Mouse (Mus musculus) liver, postnatal 0 days (tissue): ENCODE results near the gene Ppif. TPM values are rescaled to one million over a fixed set of nuclear protein-coding genes. Genes with fewer than 3 reads are reported as not detected.

Experiments used
- ATAC-seq: fragments of 200-750 bp; cut with Nextera tagmentation; 2 replicates; pipeline ENCODE4 v1.8.0; 2017; ENCODE audit warnings: mild to moderate bottlenecking, moderate library complexity
- DNase-seq: peaks from one replicate; pipeline ENCODE4 v3.0.0-alpha.2; 2016
- H3K27ac ChIP-seq: fragments of 300-500 bp; sonication (generic); 2 replicates; pipeline ENCODE4 v1.5.1; 2014; ENCODE audit warnings: antibody characterized with exemption, moderate library complexity, mild to moderate bottlenecking, low read depth
- H3K27me3 ChIP-seq: fragments of 300-500 bp; sonication (generic); 2 replicates; pipeline ENCODE4 v1.6.1; 2014; ENCODE audit warnings: low read length, control low read depth, mixed read lengths; ENCODE audit not compliant: insufficient read depth
- H3K36me3 ChIP-seq: fragments of 300-500 bp; sonication (generic); replicated peaks from 2 replicates; pipeline ENCODE4 v1.6.1; 2014; ENCODE audit warnings: mild to moderate bottlenecking, control low read depth, low read length, moderate library complexity, mixed read lengths; ENCODE audit not compliant: insufficient read depth
- H3K4me1 ChIP-seq: fragments of 300-500 bp; sonication (generic); 2 replicates; pipeline ENCODE4 v1.6.1; 2014; ENCODE audit warnings: antibody characterized with exemption, mild to moderate bottlenecking, control low read depth; ENCODE audit not compliant: insufficient read depth
- H3K4me2 ChIP-seq: fragments of 300-500 bp; sonication (generic); 2 replicates; pipeline ENCODE4 v1.6.1; 2014; ENCODE audit warnings: low read depth, mild to moderate bottlenecking, low read length, moderate library complexity, mixed read lengths
- H3K4me3 ChIP-seq: fragments of 300-500 bp; sonication (generic); 2 replicates; pipeline ENCODE4 v1.5.1; 2014; ENCODE audit warnings: low read depth, low read length
- H3K9ac ChIP-seq: fragments of 300-500 bp; sonication (generic); replicated peaks from 2 replicates; pipeline ENCODE4 v1.6.1; 2014; ENCODE audit warnings: mild to moderate bottlenecking, moderate library complexity
- H3K9me3 ChIP-seq: fragments of 300-500 bp; sonication (generic); 2 replicates; pipeline ENCODE4 v1.6.1; 2016; ENCODE audit warnings: mild to moderate bottlenecking, control low read depth, low read length, mixed read lengths
- CTCF ChIP-seq: sonication (generic); IDR thresholded peaks from 2 replicates; pipeline ENCODE4 v1.5.1; 2016; ENCODE audit warnings: antibody characterized with exemption, low read depth
- EP300 ChIP-seq: IDR thresholded peaks from 2 replicates; pipeline ENCODE4 v1.6.1; 2016; ENCODE audit warnings: antibody characterized with exemption, low read depth, mild to moderate bottlenecking
- WGBS: fragments of 180-500 bp; shearing (Covaris S2); extraction: QIAGEN DNeasy Blood & Tissue Kit; methylation state at CpG from one replicate; pipeline ENCODE4 v1.1.7; 2014; ENCODE audit not compliant: insufficient replicate concordance; 5-methylcytosine and 5-hydroxymethylcytosine counted together
- polyA plus RNA-seq: library from polyadenylated mRNA; unstranded; fragments of >200 nt; fragmentation: Nextera tagmentation; extraction: Ambion mirVana; gene quantifications from 2 replicates; pipeline ENCODE4 v1.2.1, GENCODE M21; 2015

Gene Ppif
- polyA plus RNA-seq, 1 experiment from 2014 or later = 36.0 TPM

- peaks cover 15% of the 10 kb centered on the region for H3K36me3 ChIP-seq
- H3K27ac ChIP-seq = peak overlapping the region; percentile 83
- no peak for DNase-seq
- no peak for ATAC-seq
- H3K4me1 ChIP-seq = peaks cover 43% of the 10 kb centered on the region
- H3K4me3 ChIP-seq = no peak overlapping the region
- H3K9ac ChIP-seq = no peak overlapping the region
- TF ChIP-seq EP300 (no peak), CTCF (no peak)
- 63% methylated on average over 7 of the region's 7 CpGs for WGBS
- no peak overlapping the region; the same call in 1 of the 2 replicates for H3K4me2 ChIP-seq
- H3K27me3 ChIP-seq = no peaks in the 10 kb centered on the region
- H3K9me3 ChIP-seq = no peaks in the 10 kb centered on the region
Observed at GRCm38 (mm10) chr14:25747996-25748756, 54.2 kb downstream of the Ppif start.

- 0 out of 2 replicates have a peak overlapping the region, but pooled peaks have one; percentile 16 for H3K27ac ChIP-seq
- no peak overlapping the region for H3K9ac ChIP-seq
- no peak overlapping the region for H3K4me2 ChIP-seq
- WGBS = 66% methylated on average over 13 of the region's 13 CpGs
- no peaks in the 10 kb centered on the region for H3K27me3 ChIP-seq
- H3K9me3 ChIP-seq = no peaks in the 10 kb centered on the region
- ATAC-seq (no peak), DNase-seq (no peak)
- peaks cover 43% of the 10 kb centered on the region for H3K4me1 ChIP-seq
- peaks cover 8% of the 10 kb centered on the region for H3K36me3 ChIP-seq
- no peak for TF ChIP-seq CTCF
- H3K4me3 ChIP-seq = no peak overlapping the region
Observed at GRCm38 (mm10) chr14:25749143-25749909, 55.4 kb downstream of the Ppif start.

Other genes with a start within 250 kb of the Ppif start
- gene Zmiz1, start 235.0 kb upstream of the Ppif start, polyA plus RNA-seq = 3.6 and 4.3 TPM in 2 replicates
- gene Zcchc24, start 74.9 kb downstream of the Ppif start, polyA plus RNA-seq = 13.7 and 13.8 TPM in 2 replicates
- 13.1 and 13.9 TPM in 2 replicates for gene Anxa11, start 148.0 kb downstream of the Ppif start, polyA plus RNA-seq
- not detected in 2 replicates for gene Plac9a, start 208.9 kb downstream of the Ppif start, polyA plus RNA-seq
- gene Tmem254a, start 233.5 kb downstream of the Ppif start, polyA plus RNA-seq = 2.4 and 2.6 TPM in 2 replicates
- 0.06 and 0.12 TPM in 2 replicates for gene Cphx1, start 244.2 kb downstream of the Ppif start, polyA plus RNA-seq